Mouse (Mus musculus) intestine, embryonic 16.5 days (tissue): ENCODE results near the gene Btnl4. TPM values are rescaled to one million over a fixed set of nuclear protein-coding genes. Genes with fewer than 3 reads are reported as not detected.
"Not testable (repeated sequence)": the region's sequence is repeated elsewhere in the genome, so short reads cannot be mapped to it uniquely, and the experiment has no call there.

Source experiments
- ATAC-seq: fragments of 200-750 bp; cut with Nextera tagmentation; 2 replicates; pipeline ENCODE4 v1.8.0; 2017; ENCODE audit warnings: moderate TSS enrichment, moderate library complexity
- H3K27ac ChIP-seq: fragments of 300-500 bp; sonication (generic); 2 replicates; pipeline ENCODE4 v1.5.1; 2014; ENCODE audit warnings: mild to moderate bottlenecking, low read length
- H3K27me3 ChIP-seq: fragments of 300-500 bp; sonication (generic); replicated peaks from 2 replicates; pipeline ENCODE4 v1.6.1; 2014; ENCODE audit warnings: low read length, control low read depth, mixed read lengths; ENCODE audit not compliant: control insufficient read depth, insufficient read depth
- H3K36me3 ChIP-seq: fragments of 300-500 bp; sonication (generic); 2 replicates; pipeline ENCODE4 v1.6.1; 2014; ENCODE audit warnings: low read length, control low read depth; ENCODE audit not compliant: control insufficient read depth, insufficient read depth
- H3K4me1 ChIP-seq: fragments of 300-500 bp; sonication (generic); 2 replicates; pipeline ENCODE4 v1.6.1; 2014; ENCODE audit warnings: low read length, control low read depth, mixed read lengths; ENCODE audit not compliant: control insufficient read depth, insufficient read depth
- H3K4me2 ChIP-seq: fragments of 300-500 bp; sonication (generic); 2 replicates; pipeline ENCODE4 v1.6.1; 2014; ENCODE audit warnings: low read depth, low read length, control low read depth
- H3K4me3 ChIP-seq: fragments of 300-500 bp; sonication (generic); 2 replicates; pipeline ENCODE4 v1.5.1; 2014; ENCODE audit warnings: mild to moderate bottlenecking, low read length
- H3K9ac ChIP-seq: fragments of 300-500 bp; sonication (generic); 2 replicates; pipeline ENCODE4 v1.6.1; 2014; ENCODE audit warnings: low read depth, low read length
- H3K9me3 ChIP-seq: fragments of 300-500 bp; sonication (generic); 2 replicates; pipeline ENCODE4 v1.6.1; 2016; ENCODE audit warnings: low read length, control low read depth; ENCODE audit not compliant: control insufficient read depth
- WGBS: fragments of 180-500 bp; shearing (Covaris S2); extraction: QIAGEN DNeasy Blood & Tissue Kit; methylation state at CpG from one replicate; pipeline ENCODE4 v1.1.7; 2014; 5-methylcytosine and 5-hydroxymethylcytosine counted together
- polyA plus RNA-seq: library from polyadenylated mRNA; unstranded; fragments of >200 nt; fragmentation: Nextera tagmentation; extraction: Ambion mirVana; gene quantifications from 2 replicates; pipeline ENCODE4 v1.2.1, GENCODE M21; 2015

The Btnl4 gene
- polyA plus RNA-seq, 1 experiment from 2014 or later, result 18.1 TPM

DNA sequence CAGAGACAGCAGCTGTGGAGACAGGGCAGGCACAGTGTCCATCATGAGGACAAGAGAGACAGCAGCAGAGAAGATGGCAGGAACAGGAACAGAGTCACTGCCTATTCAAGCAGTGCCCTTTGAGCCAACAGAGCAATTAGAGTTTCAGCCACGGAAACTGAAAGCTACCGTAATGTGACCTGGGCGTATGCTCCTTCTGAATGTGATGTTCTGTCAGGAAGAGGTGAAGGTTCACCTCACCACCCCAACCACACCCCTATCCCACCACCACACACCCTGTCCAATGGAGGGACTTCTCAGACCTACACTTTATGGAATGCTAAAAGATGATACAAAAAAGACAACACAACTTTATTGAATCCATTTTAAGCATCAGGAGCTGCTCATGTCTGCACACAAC lies 20.2 kb upstream of the Btnl4 start:
- H3K27me3 ChIP-seq, H3K36me3 ChIP-seq, H3K9me3 ChIP-seq, H3K4me1 ChIP-seq: not testable (repeated sequence)
- Histone ChIP-seq H3K4me3 (peak overlapping the region; percentile 43), H3K4me2 (peak overlapping the region; percentile 48), H3K27ac (peak overlapping the region; percentile 64), H3K9ac (0 out of 2 replicates have a peak overlapping the region, but pooled peaks have one; percentile 62)
- peak; percentile 84 for ATAC-seq
- 56% methylated on average over 3 of the region's 3 CpGs for WGBS

DNA sequence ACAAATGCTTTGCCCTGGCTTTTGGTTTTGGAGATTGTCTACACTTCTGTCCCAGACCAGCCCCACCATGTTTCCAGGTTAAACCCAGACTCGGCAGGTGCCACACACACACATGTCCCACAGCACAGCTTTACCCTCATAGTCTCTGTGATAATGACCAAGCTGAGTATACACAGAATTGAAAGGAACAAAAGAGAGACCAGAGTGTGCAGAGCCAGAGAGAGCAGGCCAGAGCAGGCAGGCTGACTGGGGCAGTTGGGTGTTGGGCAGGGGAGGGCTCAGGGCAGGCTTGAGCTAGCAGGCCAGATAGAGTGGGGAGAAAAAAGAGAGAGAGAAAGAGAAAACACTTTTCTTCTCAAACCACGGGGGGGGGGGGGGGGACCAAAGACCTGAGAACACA lies 19.4 kb upstream of the Btnl4 start:
- H3K27ac ChIP-seq, result peak overlapping the region; percentile 64
- H3K36me3 ChIP-seq, result no peaks in the 10 kb centered on the region
- no peaks in the 10 kb centered on the region for H3K4me1 ChIP-seq
- no peaks in the 10 kb centered on the region for H3K9me3 ChIP-seq
- WGBS, result 84% methylated on average over 1 of the region's 2 CpGs
- H3K4me3 ChIP-seq, result peak overlapping the region; percentile 43
- H3K27me3 ChIP-seq, result no peaks in the 10 kb centered on the region
- no peak for ATAC-seq
- H3K9ac ChIP-seq, result peak overlapping the region; percentile 62
- H3K4me2 ChIP-seq, result peak overlapping the region; percentile 48

DNA sequence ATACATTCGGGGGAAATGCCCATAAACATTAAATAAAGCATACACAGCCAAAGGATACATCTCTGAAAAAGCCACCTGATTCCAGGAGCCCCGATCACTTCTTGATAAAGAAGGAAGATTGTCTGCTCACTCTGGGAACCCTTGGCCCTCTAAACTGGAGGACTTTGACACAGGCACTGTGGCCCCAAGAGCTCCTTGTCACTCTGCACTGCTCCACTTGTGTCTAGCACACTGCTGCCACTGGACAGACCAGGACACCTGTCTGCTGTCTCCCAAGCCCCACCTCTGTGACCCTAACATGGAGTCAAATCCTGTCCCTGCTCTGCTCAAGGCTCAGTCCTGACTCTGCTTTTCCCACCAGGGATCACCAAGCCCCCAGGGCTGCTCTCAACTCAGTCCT lies 18.0 kb upstream of the Btnl4 start:
- Histone ChIP-seq H3K27ac (peak overlapping the region; percentile 50; the same call in 1 of the 2 replicates), H3K4me2 (peak overlapping the region; percentile 48), H3K4me3 (peak overlapping the region; percentile 43), H3K9ac (peak overlapping the region; percentile 31; the same call in 1 of the 2 replicates)
- H3K36me3 ChIP-seq, H3K9me3 ChIP-seq, H3K27me3 ChIP-seq, H3K4me1 ChIP-seq: not testable (repeated sequence)
- ATAC-seq, result peak; percentile 69
- 68% methylated on average over 2 of the region's 2 CpGs for WGBS

DNA sequence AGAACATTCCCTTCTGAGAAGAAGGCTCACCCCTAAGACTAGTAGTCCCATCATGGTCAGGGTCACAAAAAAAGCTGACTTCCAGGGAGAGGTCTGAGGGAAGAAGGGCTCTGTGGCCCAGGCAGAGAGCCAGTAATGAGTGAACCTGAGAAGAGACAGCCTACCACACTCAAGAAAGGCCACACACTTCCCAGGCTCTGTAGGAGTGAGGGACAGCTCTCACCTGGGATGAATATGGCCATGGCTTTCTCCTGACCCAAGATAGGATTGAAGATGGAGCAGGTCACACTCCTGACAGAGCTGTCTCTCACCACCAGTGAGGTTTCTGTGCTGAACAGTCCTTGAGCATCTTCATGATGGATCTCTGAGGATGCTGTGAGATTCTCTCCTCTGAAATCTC lies 15.7 kb upstream of the Btnl4 start:
- H3K36me3 ChIP-seq, result no peaks in the 10 kb centered on the region
- H3K27ac ChIP-seq, result no peak overlapping the region
- H3K27me3 ChIP-seq, result no peaks in the 10 kb centered on the region
- H3K4me1 ChIP-seq, result no peaks in the 10 kb centered on the region
- no peak overlapping the region for H3K4me2 ChIP-seq
- no peaks in the 10 kb centered on the region for H3K9me3 ChIP-seq
- ATAC-seq, result no peak
- no peak overlapping the region for H3K9ac ChIP-seq
- H3K4me3 ChIP-seq, result no peak overlapping the region

DNA sequence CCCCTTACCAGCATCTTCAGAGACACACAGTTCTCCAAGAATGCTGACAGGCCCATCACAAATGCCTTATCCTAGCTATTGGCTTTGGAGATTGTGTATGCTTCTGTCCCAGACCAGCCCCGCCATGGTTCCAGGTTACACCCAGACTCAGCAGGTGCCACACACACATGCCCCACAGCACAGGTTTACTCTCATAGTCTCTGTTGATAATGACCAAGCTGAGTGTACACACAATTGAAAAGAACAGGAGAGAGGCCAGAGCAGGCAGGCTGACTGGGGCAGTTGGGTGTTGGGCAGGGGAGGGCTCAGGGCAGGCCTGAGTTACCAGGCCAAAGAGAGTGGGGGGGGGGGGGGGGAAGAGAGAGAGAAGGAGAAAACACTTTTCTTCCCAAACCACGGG lies 691 bp downstream of the Btnl4 start:
- 0 out of 2 replicates have a peak, but pooled peaks have one; percentile 15 for ATAC-seq
- 71% methylated on average over 1 of the region's 2 CpGs for WGBS
- no peaks in the 10 kb centered on the region for H3K27me3 ChIP-seq
- H3K36me3 ChIP-seq, result no peaks in the 10 kb centered on the region
- peak overlapping the region; percentile 57 for H3K9ac ChIP-seq
- H3K27ac ChIP-seq, result peak overlapping the region; percentile 76
- peak overlapping the region; percentile 55 for H3K4me2 ChIP-seq
- no peaks in the 10 kb centered on the region for H3K9me3 ChIP-seq
- H3K4me3 ChIP-seq, result peak overlapping the region; percentile 43
- H3K4me1 ChIP-seq, result no peaks in the 10 kb centered on the region

DNA sequence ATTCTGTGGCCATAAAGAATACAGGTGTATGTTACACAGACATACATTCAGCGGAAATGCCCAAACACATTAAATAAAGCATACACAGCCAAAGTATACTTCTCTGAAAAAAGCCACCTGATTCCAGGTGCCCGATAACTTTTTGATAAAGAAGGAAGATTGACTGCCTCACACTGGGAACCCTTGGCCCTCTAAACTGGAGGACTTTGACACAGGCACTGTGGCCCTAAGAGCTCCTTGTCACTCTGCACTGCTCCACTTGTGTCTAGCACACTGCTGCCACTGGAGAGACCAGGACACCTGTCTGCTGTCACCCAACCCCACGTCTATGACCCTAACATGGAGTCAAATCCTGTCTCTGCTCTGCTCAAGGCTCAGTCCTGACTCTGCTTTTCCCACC lies 2.1 kb downstream of the Btnl4 start:
- H3K9me3 ChIP-seq, result no peaks in the 10 kb centered on the region
- peak; percentile 60 for ATAC-seq
- peak overlapping the region; percentile 55 for H3K4me2 ChIP-seq
- WGBS, result 62% methylated on average over 3 of the region's 3 CpGs
- H3K27me3 ChIP-seq, result no peaks in the 10 kb centered on the region
- H3K27ac ChIP-seq, result peak overlapping the region; percentile 73; the same call in 1 of the 2 replicates
- H3K36me3 ChIP-seq, result no peaks in the 10 kb centered on the region
- H3K9ac ChIP-seq, result peak overlapping the region; percentile 57
- H3K4me3 ChIP-seq, result peak overlapping the region; percentile 43
- no peaks in the 10 kb centered on the region for H3K4me1 ChIP-seq

DNA sequence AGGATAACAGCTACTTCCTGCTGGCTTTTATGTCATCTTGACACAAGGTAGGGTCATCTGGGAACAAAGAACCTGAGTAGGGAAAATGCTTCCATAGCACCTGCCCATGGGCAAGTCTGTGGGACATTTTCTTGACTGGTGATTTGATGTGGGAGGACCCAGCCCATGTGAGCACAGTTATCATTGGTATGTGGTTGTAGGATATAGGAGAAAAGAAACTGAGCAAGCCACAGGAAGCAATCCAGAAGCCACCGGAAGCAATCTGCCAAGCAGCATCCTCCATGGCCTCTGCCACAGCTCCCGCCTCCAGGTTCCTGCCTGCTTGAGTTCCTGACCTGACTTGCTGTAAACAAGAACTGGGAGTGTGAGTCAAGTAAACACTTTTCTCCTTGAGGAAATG lies 6.6 kb downstream of the Btnl4 start:
- Histone ChIP-seq H3K9ac (no peak overlapping the region), H3K9me3 (no peaks in the 10 kb centered on the region), H3K4me1 (no peaks in the 10 kb centered on the region), H3K4me3 (no peak overlapping the region), H3K27me3 (no peaks in the 10 kb centered on the region), H3K27ac (no peak overlapping the region), H3K4me2 (no peak overlapping the region), H3K36me3 (no peaks in the 10 kb centered on the region)
- no peak for ATAC-seq
- WGBS, result 58% methylated on average over 2 of the region's 2 CpGs

DNA sequence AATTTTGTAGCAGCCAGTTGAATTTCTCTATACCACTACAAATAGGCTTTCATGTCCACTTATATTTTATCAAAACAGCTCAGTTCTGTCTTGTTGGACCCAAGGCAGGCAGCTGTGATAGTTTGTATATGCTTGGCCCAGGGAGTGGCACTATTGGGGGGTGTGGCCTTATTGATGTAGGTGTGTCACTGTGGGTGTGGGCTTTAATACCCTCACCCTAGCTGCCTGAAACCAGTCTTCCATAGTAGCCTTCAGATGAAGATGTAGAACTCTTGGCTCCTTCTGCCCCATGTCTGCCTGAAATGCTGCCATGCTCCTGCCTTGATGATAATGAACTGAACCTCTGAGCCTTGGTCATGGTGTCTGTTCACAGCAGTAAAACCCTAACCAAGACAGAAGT lies 11.2 kb downstream of the Btnl4 start:
- H3K4me1 ChIP-seq, H3K27ac ChIP-seq, H3K4me3 ChIP-seq, H3K9me3 ChIP-seq, H3K9ac ChIP-seq, H3K36me3 ChIP-seq, H3K27me3 ChIP-seq, ATAC-seq, H3K4me2 ChIP-seq: not testable (repeated sequence)

DNA sequence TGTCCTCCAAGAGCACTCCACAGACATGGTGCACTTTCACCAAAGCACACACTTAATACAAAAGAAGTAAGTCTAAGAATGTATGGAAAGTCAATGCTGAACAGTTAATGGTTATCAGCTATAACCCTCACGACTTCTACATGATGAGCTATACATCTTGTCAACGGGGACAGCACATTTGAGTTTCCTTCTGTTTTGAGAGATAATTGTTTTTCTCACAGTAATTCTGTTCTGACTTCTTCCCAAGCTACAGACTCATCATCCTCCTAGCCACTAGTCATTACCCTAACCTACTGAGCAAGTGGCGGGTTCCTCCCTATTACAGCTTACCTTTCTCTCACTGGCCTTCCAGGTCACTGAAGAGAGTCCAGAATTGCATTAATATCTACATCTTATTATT lies 17.9 kb downstream of the Btnl4 start:
- H3K4me2 ChIP-seq, result no peak overlapping the region
- H3K4me3 ChIP-seq, result no peak overlapping the region
- no peak overlapping the region for H3K9ac ChIP-seq
- H3K4me1 ChIP-seq, result 0 out of 2 replicates have a peak, but pooled peaks cover 5% of the 10 kb centered on the region
- H3K36me3 ChIP-seq, result no peaks in the 10 kb centered on the region
- no peak overlapping the region for H3K27ac ChIP-seq
- no peaks in the 10 kb centered on the region for H3K9me3 ChIP-seq
- ATAC-seq, result no peak
- H3K27me3 ChIP-seq, result no peaks in the 10 kb centered on the region
- WGBS, result 83% methylated on average over 3 of the region's 3 CpGs

DNA sequence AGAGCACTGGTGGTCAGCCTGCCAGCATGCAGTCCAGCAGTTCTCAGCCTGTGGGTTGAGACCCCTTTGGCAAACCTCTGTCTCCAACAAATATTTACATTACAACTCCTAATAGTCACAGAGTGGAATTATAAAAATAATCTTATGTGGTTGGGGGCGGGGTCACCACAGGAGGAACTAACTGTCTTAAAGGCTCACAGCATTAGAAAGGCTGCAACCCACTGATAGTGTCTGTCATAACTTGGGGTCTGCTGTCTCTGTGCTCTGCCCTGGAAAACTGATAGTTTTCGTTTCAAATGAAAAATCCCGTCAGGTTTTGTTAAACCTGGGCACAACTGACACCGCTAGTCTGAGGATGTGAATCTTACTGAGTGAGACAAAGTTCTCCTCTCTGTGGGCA lies 19.4 kb downstream of the Btnl4 start:
- Histone ChIP-seq H3K27ac (no peak overlapping the region), H3K9ac (no peak overlapping the region), H3K4me2 (no peak overlapping the region), H3K4me1 (0 out of 2 replicates have a peak, but pooled peaks cover 5% of the 10 kb centered on the region), H3K9me3 (no peaks in the 10 kb centered on the region), H3K36me3 (no peaks in the 10 kb centered on the region), H3K27me3 (no peaks in the 10 kb centered on the region), H3K4me3 (no peak overlapping the region)
- 68% methylated on average over 4 of the region's 4 CpGs for WGBS
- ATAC-seq, result no peak
